Mouse (Mus musculus) limb, embryonic 15.5 days (tissue): ENCODE data around the gene Oxa1l. TPM values are rescaled to one million over a fixed set of nuclear protein-coding genes. Genes with fewer than 3 reads are reported as not detected.
"Not testable (repeated sequence)": the region's sequence is repeated elsewhere in the genome, so short reads cannot be mapped to it uniquely, and the experiment has no call there.

Source experiments
- ATAC-seq: fragments of 200-750 bp; cut with Nextera tagmentation; 2 replicates; pipeline ENCODE4 v1.8.0; 2017; ENCODE audit warnings: low read depth, moderate TSS enrichment; ENCODE audit not compliant: insufficient number of reproducible peaks, low FRiP score, low TSS enrichment
- H3K27ac ChIP-seq: fragments of 300-500 bp; sonication (generic); 2 replicates; pipeline ENCODE4 v1.5.1; 2015; ENCODE audit warnings: moderate library complexity, mild to moderate bottlenecking, inconsistent platforms
- H3K27me3 ChIP-seq: fragments of 300-500 bp; sonication (generic); 2 replicates; pipeline ENCODE4 v1.6.1; 2015; ENCODE audit warnings: inconsistent platforms
- H3K36me3 ChIP-seq: fragments of 300-500 bp; sonication (generic); 2 replicates; pipeline ENCODE4 v1.6.1; 2015; ENCODE audit warnings: inconsistent platforms
- H3K4me1 ChIP-seq: fragments of 300-500 bp; sonication (generic); 2 replicates; pipeline ENCODE4 v1.6.1; 2015; ENCODE audit warnings: inconsistent platforms
- H3K4me2 ChIP-seq: fragments of 300-500 bp; sonication (generic); 2 replicates; pipeline ENCODE4 v1.6.1; 2015; ENCODE audit warnings: mild to moderate bottlenecking, inconsistent platforms
- H3K4me3 ChIP-seq: fragments of 300-500 bp; sonication (generic); 2 replicates; pipeline ENCODE4 v1.5.1; 2015; ENCODE audit warnings: mild to moderate bottlenecking, inconsistent platforms
- H3K9ac ChIP-seq: fragments of 300-500 bp; sonication (generic); 2 replicates; pipeline ENCODE4 v1.6.1; 2015; ENCODE audit warnings: inconsistent platforms
- H3K9me3 ChIP-seq: fragments of 300-500 bp; sonication (generic); 2 replicates; pipeline ENCODE4 v1.6.1; 2016; ENCODE audit warnings: inconsistent platforms
- WGBS: fragments of 180-500 bp; shearing (Covaris S2); methylation state at CpG from one replicate; pipeline ENCODE4 v1.1.7; 2015; 5-methylcytosine and 5-hydroxymethylcytosine counted together
- polyA plus RNA-seq: library from polyadenylated mRNA; unstranded; fragments of >200 nt; fragmentation: Nextera tagmentation; extraction: Ambion mirVana; gene quantifications from 2 replicates; pipeline ENCODE4 v1.2.1, GENCODE M21; 2015

Gene Oxa1l
- polyA plus RNA-seq, 1 experiment from 2014 or later: 37.7 TPM

DNA sequence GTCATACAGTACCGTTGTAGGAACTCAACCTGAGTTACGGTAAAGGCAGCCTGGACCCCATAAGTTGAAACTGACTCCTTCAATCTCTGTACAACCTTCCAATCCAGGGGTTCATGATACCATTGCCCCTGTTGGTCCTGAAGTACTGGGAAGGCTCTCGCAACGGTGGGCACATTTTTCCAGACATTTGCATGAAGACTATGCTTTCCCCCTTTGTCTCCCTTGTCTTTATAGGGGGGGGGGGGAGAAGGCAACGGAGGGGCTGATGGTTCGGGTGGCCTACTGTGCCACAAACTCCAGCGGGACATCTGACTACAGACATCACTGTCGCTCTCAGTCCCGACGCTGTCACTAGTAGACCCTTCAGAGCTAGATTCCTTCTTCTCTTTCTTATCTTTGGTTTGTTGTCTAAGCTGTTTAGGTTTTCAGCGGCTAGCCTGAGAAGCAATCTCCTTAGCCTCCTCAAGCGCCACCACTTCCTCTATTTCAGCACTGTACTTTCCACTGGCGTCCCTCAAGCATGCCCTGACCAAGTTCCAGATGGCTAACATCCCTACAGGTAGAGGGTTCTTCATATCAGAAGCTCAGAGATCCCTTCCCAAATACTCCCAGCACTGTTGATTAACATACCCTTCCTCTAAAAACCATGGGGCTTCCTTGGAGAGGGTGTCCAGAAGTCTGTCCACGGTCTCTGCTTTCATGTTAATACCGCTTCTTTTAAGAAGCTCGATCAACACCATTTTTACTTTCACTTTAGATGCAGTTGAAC lies 9.7 kb upstream of the Oxa1l start:
- H3K4me3 ChIP-seq, H3K4me1 ChIP-seq, H3K4me2 ChIP-seq, ATAC-seq, H3K9ac ChIP-seq, H3K36me3 ChIP-seq, H3K9me3 ChIP-seq, H3K27me3 ChIP-seq, H3K27ac ChIP-seq: not testable (repeated sequence)
- 92% methylated on average over 16 of the region's 16 CpGs for WGBS

DNA sequence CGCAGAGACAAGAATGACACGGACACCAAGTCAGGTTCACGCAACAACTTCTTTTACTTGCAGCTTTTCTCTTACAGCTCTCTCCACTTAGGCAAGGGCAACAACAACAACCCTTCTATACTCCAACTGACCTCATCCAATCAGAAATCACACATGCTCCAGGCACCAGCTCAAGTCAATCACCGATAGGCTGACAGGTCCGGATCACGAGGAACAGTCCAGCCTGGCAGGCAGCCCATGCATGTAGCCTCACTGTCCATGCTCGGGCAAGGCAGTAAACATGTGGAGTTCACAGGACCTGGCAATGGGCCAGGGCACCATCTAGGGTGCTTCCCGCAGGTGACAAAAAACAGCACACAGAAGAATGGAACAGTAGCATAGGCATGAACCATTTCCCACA lies 8.3 kb upstream of the Oxa1l start:
- no peak overlapping the region for H3K27ac ChIP-seq
- H3K4me3 ChIP-seq: no peak overlapping the region
- H3K4me2 ChIP-seq: no peak overlapping the region
- ATAC-seq: no peak
- H3K27me3 ChIP-seq: no peaks in the 10 kb centered on the region
- H3K4me1 ChIP-seq: no peaks in the 10 kb centered on the region
- no peak overlapping the region for H3K9ac ChIP-seq
- H3K36me3 ChIP-seq: no peaks in the 10 kb centered on the region
- H3K9me3 ChIP-seq: no peaks in the 10 kb centered on the region
- 76% methylated on average over 8 of the region's 8 CpGs for WGBS

DNA sequence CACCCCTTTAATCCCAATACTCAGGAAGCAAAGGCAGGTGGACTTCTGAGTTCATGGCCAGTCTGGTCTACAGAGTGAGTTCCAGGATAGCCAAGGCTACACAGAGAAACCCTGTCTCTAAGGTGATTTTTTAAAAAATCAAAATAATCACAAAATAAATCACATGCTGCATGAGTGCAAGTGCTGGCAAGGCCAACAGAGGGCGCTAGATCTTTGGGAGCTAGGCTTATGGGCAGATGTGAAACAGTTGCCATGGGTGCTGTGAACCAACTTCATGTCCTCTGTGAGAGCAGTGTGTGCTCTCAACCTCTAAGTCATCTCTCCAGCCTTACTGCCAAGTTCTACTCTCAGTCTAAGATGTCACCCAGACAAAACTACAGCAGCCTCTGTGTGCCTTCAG lies 6.2 kb upstream of the Oxa1l start:
- H3K27me3 ChIP-seq: no peaks in the 10 kb centered on the region
- H3K9ac ChIP-seq: no peak overlapping the region
- no peak overlapping the region for H3K27ac ChIP-seq
- ATAC-seq: no peak
- H3K9me3 ChIP-seq: no peaks in the 10 kb centered on the region
- no peak overlapping the region for H3K4me2 ChIP-seq
- WGBS: 39% methylated on average over 1 of the region's 1 CpGs
- no peaks in the 10 kb centered on the region for H3K36me3 ChIP-seq
- H3K4me3 ChIP-seq: no peak overlapping the region
- no peaks in the 10 kb centered on the region for H3K4me1 ChIP-seq

DNA sequence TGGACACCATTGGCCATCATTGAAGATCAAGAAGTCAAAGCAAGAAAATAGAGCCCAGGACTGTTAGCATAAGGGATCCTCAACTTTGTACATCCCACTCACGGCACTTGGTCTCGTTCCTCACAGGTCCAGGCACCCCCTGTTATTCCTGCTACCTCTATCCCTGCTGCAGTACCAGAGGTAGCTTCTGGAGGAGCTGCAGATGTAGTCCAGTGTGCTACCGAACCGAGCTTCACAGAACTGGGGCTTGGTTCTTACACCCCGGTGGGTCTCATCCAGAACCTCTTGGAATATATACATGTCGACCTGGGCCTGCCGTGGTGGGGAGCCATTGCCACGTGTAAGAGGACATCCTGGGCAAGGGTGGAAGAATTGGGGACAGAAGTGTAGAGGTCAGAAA lies 2.5 kb downstream of the Oxa1l start:
- WGBS: 94% methylated on average over 8 of the region's 8 CpGs
- Histone ChIP-seq H3K9ac (no peak overlapping the region), H3K27me3 (no peaks in the 10 kb centered on the region), H3K9me3 (no peaks in the 10 kb centered on the region), H3K4me3 (no peak overlapping the region), H3K4me1 (peaks cover 9% of the 10 kb centered on the region; the same call in 1 of the 2 replicates), H3K4me2 (no peak overlapping the region), H3K36me3 (peaks cover 40% of the 10 kb centered on the region), H3K27ac (no peak overlapping the region)
- ATAC-seq: no peak

DNA sequence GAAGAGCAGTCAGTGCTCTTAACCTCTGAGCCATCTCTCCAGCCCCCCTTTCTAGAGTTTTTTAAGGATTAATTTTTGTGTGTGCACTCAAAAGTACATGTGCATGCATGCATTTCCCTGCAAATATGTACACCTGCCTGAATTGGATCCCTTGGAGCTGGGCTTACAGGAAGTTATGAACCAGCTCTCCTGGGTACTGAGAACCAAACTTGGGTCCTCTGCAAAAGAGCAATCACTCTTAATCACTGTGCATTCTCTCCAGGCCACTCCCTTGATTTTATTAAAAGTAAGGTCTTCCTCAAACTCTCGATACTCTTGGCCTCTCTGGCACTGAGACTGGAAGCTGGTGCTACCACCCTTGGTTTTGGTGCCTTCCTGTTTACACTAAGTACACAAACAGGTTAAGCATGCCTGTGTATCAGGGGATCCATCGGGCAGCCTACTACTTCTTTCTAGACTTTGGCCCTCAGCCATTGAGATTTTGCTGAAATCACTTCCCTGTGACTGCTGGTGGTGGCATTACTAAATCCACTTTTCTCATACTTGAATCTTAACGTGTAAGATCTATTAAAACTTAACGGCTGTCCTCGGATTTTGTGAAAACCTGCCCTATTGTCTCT lies 4.5 kb downstream of the Oxa1l start:
- Histone ChIP-seq H3K4me3 (no peak overlapping the region), H3K27me3 (no peaks in the 10 kb centered on the region), H3K4me1 (peaks cover 9% of the 10 kb centered on the region; the same call in 1 of the 2 replicates), H3K27ac (no peak overlapping the region), H3K9me3 (no peaks in the 10 kb centered on the region), H3K9ac (no peak overlapping the region), H3K4me2 (no peak overlapping the region), H3K36me3 (peaks cover 60% of the 10 kb centered on the region)
- no peak for ATAC-seq
- WGBS: 86% methylated on average over 5 of the region's 5 CpGs

DNA sequence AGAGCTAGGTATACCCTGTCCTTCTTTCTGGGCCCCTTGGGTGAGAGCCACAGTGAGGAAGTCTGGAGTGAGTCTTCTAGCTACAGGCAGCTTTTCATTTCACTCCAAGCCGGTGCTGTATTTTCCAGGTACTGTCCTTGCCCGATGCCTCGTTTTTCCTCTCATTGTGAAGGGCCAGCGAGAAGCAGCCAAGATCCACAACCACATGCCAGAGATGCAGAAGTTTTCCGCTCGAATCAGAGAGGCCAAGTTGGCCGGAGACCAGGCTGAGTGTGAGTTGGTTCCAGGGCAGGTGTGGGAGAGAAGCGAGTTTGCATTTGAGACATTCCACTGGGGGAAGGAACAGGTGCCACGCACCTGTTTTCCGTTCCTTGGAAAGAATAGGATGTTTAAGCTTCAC lies 5.9 kb downstream of the Oxa1l start:
- no peak overlapping the region for H3K4me3 ChIP-seq
- no peak overlapping the region for H3K27ac ChIP-seq
- no peak for ATAC-seq
- peaks cover 70% of the 10 kb centered on the region for H3K36me3 ChIP-seq
- H3K4me1 ChIP-seq: peaks cover 6% of the 10 kb centered on the region; the same call in 1 of the 2 replicates
- 76% methylated on average over 10 of the region's 10 CpGs for WGBS
- H3K9me3 ChIP-seq: no peaks in the 10 kb centered on the region
- no peak overlapping the region for H3K4me2 ChIP-seq
- no peak overlapping the region for H3K9ac ChIP-seq
- no peaks in the 10 kb centered on the region for H3K27me3 ChIP-seq

DNA sequence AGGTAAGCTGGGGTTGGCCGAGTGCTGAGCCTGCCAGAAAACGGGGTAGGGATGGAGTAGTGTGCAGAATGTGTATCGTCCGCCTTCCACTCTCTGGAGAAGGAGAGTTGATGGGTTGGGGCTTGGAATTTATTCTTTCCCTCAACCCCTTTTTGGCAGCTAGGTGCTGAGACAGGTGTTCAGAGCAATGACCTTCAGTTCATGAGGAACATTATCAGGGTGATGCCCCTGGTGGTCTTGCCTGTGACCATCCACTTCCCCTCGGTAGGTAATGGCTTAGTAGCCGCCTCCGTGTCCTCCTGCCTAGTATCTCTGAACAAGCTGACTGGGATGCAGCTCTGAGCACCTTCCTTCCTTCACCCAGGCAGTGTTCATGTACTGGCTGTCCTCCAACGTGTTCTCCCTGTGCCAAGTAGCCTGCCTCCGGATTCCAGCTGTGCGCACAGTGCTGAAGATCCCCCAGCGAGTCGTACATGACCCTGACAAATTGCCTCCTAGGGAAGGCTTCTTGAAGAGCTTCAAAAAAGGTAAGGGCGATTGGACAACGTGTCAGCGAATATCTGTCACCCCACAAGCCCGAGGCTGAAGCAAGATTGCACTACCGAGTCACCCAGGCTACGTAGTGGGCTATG lies 6.9 kb downstream of the Oxa1l start:
- H3K36me3 ChIP-seq: peaks cover 71% of the 10 kb centered on the region
- no peak overlapping the region for H3K9ac ChIP-seq

DNA sequence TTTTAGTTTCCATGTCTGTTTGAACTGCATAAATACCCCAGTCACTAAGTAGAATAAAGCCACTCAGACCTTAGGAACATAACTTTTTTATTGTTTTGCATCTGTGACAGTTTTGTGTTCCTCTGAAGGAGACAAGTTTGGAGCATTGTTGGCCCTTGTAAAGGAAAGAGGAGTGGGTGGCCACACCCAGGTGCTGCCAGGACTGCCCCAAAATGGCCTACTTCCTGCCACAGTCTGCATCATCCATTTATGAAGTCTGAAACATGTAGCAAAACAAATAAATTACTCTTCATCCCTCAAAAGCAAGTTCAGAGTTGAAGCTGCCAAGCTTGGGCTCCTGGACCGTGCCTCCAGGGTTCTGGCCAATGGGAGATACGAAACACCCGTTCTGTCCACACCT lies 8.7 kb downstream of the Oxa1l start:
- H3K9me3 ChIP-seq: no peaks in the 10 kb centered on the region
- no peak overlapping the region for H3K27ac ChIP-seq
- no peak for ATAC-seq
- 94% methylated on average over 3 of the region's 3 CpGs for WGBS
- no peak overlapping the region for H3K9ac ChIP-seq
- no peaks in the 10 kb centered on the region for H3K4me1 ChIP-seq
- H3K4me3 ChIP-seq: no peak overlapping the region
- H3K36me3 ChIP-seq: peaks cover 54% of the 10 kb centered on the region
- no peak overlapping the region for H3K4me2 ChIP-seq
- no peaks in the 10 kb centered on the region for H3K27me3 ChIP-seq

More for the DNA sequence above, 6.9 kb downstream of the Oxa1l start:
- Histone ChIP-seq H3K27ac (no peak overlapping the region), H3K9me3 (no peaks in the 10 kb centered on the region), H3K4me2 (no peak overlapping the region), H3K4me3 (no peak overlapping the region), H3K27me3 (no peaks in the 10 kb centered on the region), H3K4me1 (0 out of 2 replicates have a peak, but pooled peaks cover under 1% of the 10 kb centered on the region)
- WGBS: 87% methylated on average over 18 of the region's 18 CpGs
- ATAC-seq: no peak

DNA sequence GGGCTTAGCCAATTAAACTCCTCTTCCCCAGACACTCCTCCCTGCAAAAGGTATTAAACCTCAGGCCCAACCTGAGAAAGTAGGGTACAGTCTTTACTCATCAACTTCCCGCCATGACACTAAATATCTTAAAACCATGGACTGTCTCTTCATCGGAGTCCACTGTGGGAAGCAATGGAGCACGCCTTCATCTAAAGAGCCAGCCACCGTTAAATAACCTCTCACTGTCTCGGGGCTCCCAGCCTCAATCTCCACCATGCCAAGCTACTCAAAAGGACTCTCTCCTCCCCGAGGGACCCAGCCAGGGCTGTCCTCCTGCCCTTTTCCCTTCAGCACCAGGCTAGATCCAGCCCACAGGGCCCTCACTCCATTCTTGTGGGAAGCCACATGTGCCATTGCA lies 10.0 kb downstream of the Oxa1l start:
- Histone ChIP-seq H3K9me3 (no peaks in the 10 kb centered on the region), H3K4me2 (no peak overlapping the region), H3K36me3 (peaks cover 49% of the 10 kb centered on the region), H3K4me1 (no peaks in the 10 kb centered on the region), H3K4me3 (no peak overlapping the region), H3K9ac (no peak overlapping the region), H3K27me3 (no peaks in the 10 kb centered on the region), H3K27ac (no peak overlapping the region)
- 94% methylated on average over 6 of the region's 6 CpGs for WGBS
- ATAC-seq: no peak

DNA sequence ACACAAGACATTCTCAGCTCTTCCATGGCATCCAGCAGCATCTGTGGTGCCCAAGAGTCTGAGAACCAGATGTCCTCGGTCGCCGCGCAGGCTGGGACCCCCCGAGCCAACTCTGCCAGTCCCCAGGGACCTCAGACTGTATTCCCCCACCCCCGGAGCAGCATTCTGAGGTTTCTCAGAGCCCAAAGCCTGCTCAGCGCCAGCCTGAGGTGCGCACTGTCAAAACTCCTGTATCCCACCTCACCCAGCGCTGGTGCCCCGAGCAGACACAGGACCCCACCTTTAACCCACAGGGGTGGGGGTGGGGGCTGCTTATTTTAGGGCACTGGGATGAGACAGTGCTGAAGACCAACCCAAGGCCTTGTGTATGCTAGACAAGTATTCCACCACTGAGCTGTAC lies 10.8 kb downstream of the Oxa1l start:
- Histone ChIP-seq H3K4me1 (no peaks in the 10 kb centered on the region), H3K9ac (no peak overlapping the region), H3K27me3 (no peaks in the 10 kb centered on the region), H3K27ac (no peak overlapping the region), H3K36me3 (peaks cover 48% of the 10 kb centered on the region), H3K4me3 (no peak overlapping the region), H3K9me3 (no peaks in the 10 kb centered on the region), H3K4me2 (no peak overlapping the region)
- WGBS: 98% methylated on average over 10 of the region's 10 CpGs
- peak; percentile 26; the same call in 1 of the 2 replicates for ATAC-seq

DNA sequence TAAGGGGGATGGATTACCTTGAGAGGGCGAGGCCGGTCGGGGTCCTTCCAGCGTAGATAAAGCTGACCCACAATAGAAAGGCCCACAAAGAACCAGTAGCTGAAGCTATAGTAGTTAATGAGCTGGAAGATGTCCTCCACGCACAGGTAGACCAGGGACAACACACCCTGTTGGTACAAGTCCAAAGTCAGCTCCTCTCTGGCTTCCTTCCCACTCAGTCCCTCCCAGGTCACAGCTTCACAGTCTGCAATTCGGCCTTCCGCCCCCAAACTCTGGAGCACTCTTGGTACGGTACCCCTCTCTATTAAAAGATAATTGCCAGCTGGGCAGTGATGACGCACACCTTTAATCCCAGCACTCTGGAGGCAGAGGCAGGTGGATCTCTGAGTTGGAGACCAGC lies 12.3 kb downstream of the Oxa1l start:
- Histone ChIP-seq H3K27ac (no peak overlapping the region), H3K27me3 (no peaks in the 10 kb centered on the region), H3K4me3 (no peak overlapping the region), H3K4me1 (no peaks in the 10 kb centered on the region), H3K9me3 (no peaks in the 10 kb centered on the region), H3K4me2 (no peak overlapping the region), H3K9ac (no peak overlapping the region), H3K36me3 (peaks cover 33% of the 10 kb centered on the region)
- no peak for ATAC-seq
- WGBS: 89% methylated on average over 9 of the region's 9 CpGs

DNA sequence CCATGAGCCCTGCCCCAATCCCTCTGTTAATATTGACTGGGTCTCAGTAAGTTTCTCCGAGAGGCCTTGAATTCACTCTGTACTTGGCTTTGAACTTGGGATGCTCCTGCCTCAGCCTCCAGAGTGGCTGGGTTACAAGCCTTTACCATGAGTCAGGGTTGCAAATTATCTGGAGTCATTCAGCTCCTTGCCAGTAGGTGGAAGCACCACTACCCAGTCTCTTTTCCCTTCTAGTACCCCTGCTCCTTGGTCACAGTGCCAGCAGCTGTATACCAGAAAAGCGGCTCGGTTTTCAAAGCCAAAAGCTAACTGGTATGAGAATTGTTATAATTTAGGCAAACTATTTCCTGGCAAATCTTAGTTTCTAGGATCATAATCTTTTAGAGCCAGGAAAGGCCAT lies 15.3 kb downstream of the Oxa1l start:
- H3K27ac ChIP-seq: no peak overlapping the region
- no peaks in the 10 kb centered on the region for H3K4me1 ChIP-seq
- no peak overlapping the region for H3K4me3 ChIP-seq
- WGBS: 67% methylated on average over 3 of the region's 3 CpGs
- H3K36me3 ChIP-seq: peaks cover 4% of the 10 kb centered on the region
- no peaks in the 10 kb centered on the region for H3K9me3 ChIP-seq
- H3K27me3 ChIP-seq: no peaks in the 10 kb centered on the region
- no peak overlapping the region for H3K9ac ChIP-seq
- H3K4me2 ChIP-seq: no peak overlapping the region
- ATAC-seq: no peak
